Mouse (Mus musculus): ENCODE data around the gene Tex26. TPM values are rescaled to one million over a fixed set of nuclear protein-coding genes. Genes with fewer than 3 reads are reported as not detected.

The Tex26 gene
- total RNA-seq, 1 experiment from 2014 or later, result not detected

- no peak for ATAC-seq (ENCODE audit: extremely low read depth, insufficient number of reproducible peaks, low FRiP score, poor library complexity, severe bottlenecking)
Observed at GRCm38 (mm10) chr5:149429541-149429940, 9.9 kb upstream of the Tex26 start.

- no peak for ATAC-seq (ENCODE audit: extremely low read depth, insufficient number of reproducible peaks, low FRiP score, poor library complexity, severe bottlenecking)
Observed at GRCm38 (mm10) chr5:149430943-149431342, 8.5 kb upstream of the Tex26 start.

DNA sequence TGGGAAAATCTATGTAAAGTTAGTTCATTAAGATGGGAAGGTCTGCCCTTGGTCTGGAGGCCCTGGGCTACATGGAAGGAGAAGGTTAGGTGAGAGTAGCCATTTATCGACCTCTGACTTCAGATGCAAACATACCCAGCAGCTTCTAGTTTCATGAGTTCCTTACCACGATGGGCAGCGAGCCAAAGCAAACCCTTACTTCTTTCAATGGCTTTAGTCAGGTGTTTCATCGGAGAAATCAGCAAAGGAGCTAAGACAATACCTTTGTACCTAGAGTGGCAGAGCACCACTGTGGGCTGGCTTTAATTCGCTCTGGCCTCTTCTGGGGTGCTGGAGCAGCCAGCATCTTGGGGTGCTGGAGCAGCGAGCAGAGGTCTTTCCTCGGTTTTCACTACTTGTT lies 5.8 kb upstream of the Tex26 start:
- ATAC-seq (ENCODE audit: extremely low read depth, insufficient number of reproducible peaks, low FRiP score, poor library complexity, severe bottlenecking), result no peak

DNA sequence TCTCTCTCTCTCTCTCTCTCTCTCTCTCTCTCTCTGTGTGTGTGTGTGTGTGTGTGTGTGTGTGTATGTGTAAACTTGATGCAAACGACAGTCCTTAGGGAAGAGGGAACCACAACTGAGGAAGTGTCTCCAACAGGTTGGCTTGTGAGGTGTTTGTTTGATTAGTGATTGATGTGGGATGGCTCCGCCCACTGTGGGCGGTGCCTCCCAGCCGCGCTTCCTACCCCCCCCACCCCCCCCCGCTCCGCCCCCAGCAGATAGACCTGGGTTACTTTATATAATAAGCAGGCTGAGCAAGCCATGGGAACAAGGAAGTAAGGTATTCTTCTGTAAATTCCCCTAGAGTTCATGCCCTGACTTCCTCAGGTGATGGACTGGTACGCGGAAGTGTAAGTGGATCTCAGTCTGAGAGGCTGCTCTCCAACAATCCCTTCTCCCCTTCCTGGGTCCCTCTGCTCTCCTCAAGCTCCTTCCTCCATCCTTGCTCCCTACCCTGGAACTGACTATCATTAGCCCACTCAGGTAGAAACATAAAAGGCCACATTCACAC lies 5.2 kb upstream of the Tex26 start:
- no peak for ATAC-seq (ENCODE audit: extremely low read depth, insufficient number of reproducible peaks, low FRiP score, poor library complexity, severe bottlenecking)

DNA sequence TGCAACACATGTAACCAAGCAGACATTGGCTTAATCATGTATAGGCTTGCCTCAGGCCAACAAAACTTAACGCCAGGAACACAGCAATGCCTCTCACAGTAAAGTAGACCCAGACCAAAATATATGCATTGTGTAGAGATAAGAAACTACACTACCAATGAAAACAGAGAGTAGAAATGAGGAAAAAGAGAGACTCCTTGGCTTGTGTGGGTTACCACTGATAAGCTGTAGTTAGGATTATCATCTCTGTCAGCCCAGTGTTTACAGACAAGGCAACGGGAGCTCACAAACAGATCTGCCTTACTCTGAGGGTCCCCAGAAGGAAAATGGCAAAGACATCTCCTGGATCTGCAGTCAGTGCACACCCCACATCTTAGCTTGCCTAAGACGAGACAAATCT lies 2.9 kb upstream of the Tex26 start:
- no peak for ATAC-seq (ENCODE audit: extremely low read depth, insufficient number of reproducible peaks, low FRiP score, poor library complexity, severe bottlenecking)

DNA sequence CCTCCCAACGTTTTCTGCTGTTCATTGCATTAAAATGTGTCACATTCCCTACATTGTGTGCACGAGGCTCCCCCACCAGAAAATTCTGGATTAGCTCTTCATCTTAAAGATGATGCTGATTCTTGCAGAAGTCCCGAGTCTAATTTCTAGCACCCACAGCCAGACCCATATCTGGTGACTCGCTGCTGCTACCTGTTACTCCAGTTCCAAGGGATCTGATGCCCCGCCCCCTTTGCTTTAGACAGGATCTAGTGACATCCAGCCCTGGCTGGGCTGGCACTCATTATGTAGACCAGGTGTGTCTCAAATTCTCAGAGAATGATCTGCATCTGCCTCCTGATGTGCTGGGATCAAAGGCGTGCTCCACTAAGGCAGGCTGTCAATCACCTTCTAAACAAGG lies 2.3 kb upstream of the Tex26 start:
- ATAC-seq (ENCODE audit: extremely low read depth, insufficient number of reproducible peaks, low FRiP score, poor library complexity, severe bottlenecking), result no peak

DNA sequence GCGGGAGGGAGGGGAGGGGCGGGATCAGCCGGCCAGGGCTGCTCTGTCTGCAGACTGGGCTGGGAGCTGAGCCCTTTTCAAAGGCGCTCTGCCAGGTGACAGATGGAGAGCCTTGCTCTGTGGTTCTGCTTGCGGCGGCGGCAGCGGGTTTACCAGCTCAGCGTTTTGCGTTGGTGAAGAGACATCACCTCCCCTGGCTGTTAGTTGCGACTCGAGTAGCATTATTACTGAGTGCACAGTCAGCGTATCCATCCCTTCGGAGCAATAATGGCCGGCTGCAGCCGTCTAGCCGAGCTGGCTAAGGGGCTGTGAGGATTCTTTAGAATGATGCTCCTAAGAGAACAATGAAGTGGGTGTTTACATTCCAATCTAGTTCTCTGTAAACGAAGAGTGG lies 717 bp downstream of the Tex26 start:
- ATAC-seq (ENCODE audit: extremely low read depth, insufficient number of reproducible peaks, low FRiP score, poor library complexity, severe bottlenecking), result no peak

- no peak for ATAC-seq (ENCODE audit: extremely low read depth, insufficient number of reproducible peaks, low FRiP score, poor library complexity, severe bottlenecking)
Observed at GRCm38 (mm10) chr5:149441646-149442276, 2.3 kb downstream of the Tex26 start.

DNA sequence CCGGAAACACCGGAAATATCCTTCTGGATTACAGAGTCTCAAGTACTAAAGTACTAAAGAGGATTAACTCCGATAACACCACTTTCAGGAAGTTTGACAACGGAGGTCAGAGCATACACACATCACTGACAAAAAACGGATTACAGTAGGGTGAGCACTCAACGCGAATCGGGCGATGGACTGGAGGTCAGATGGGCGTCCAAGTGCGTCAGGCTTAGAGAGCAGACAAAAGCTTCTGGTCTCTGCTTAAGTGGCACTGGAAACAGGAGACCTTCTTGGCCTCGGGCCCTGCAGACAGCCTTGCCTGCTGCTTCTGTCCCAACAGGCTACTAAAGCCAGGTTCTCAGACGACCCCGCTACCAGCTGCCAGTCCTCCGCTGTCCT lies 2.8 kb downstream of the Tex26 start:
- ATAC-seq (ENCODE audit: extremely low read depth, insufficient number of reproducible peaks, low FRiP score, poor library complexity, severe bottlenecking), result no peak

- ATAC-seq (ENCODE audit: extremely low read depth, insufficient number of reproducible peaks, low FRiP score, poor library complexity, severe bottlenecking), result no peak
Observed at GRCm38 (mm10) chr5:149444451-149444850, 5.0 kb downstream of the Tex26 start.

DNA sequence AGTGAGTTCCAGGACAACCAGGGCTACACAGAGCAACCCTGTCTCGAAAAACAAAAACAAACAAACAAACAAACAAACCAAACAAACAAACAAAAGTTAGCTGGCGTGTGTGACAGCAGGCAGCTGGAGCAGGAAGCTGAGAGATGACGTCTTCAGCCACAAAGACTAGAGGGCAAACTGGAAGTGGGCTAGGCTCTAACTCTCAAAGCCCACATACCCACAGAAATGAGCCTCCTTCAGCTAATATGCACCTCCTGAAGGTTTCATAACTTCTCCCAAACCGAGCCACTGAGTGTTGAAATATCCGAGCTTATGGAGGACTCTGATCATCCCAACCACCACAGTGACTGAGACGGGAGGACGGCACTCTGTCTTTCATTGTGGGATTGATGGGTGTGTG lies 7.0 kb downstream of the Tex26 start:
- no peak for ATAC-seq (ENCODE audit: extremely low read depth, insufficient number of reproducible peaks, low FRiP score, poor library complexity, severe bottlenecking)

GRCm38 (mm10) chr5:149447733-149448132 lies 8.3 kb downstream of the Tex26 start:
- ATAC-seq (ENCODE audit: extremely low read depth, insufficient number of reproducible peaks, low FRiP score, poor library complexity, severe bottlenecking), result no peak

DNA sequence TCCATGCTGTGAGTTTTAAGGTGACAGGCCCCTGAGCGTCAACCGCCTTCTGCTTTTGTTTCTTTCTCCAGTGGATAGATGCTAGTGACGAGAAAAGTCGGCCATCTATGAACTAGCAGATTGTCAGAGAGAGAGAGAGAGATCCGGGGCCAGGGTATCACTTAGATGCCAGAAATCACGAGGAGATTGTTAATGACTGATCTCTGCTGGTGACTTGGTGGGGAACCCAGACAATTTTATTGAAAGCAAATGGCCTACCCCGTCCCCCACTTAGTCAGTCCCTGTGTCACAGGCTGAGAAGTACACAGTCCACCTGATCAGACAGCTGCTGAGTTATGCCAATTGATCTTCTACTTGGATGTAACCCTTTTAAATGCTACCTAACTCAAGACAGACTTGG lies 9.9 kb downstream of the Tex26 start:
- no peak for ATAC-seq (ENCODE audit: extremely low read depth, insufficient number of reproducible peaks, low FRiP score, poor library complexity, severe bottlenecking)

DNA sequence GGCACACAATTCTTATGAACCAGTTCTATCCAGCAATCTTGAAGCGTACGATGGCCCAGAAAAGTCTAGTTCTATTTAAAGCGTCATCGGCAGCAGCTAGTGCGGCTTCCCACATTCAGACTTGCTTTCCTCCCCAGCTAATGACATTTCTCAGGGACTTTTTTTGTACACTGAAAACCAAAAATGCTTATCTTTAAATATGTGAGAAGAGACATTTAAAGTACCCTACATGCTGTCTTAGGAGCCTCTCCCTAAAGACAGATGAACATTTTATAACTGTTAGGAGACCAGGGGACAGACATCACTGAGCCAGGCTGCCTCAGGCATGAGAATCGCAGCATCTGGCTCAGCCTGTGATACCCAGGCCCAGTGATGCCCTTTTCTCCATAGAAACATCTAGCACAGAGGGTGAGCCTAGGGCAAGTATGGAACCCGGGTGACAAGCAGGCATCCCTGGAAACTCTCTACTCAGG lies 11.8 kb downstream of the Tex26 start:
- ATAC-seq (ENCODE audit: extremely low read depth, insufficient number of reproducible peaks, low FRiP score, poor library complexity, severe bottlenecking), result no peak

DNA sequence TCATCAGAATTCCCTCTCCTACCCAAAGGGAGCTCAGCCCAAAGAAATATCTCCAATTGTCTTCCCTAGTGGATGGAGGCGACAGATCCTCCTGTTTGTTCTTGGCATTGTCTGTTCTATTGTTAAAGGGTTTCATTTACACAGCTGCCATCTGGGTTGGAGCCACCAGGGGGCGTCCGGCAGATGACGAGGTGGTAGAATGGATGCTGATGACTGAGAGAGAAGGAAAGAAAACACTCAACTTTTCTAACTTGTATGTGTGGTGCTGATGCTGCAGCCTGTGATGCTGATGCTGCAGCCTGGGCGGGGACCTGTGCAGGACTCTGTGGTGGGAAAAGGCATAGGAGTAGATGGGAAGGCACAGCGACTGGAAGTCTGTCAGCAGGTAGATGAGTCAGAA lies 14.8 kb downstream of the Tex26 start:
- 0 out of 2 replicates have a peak, but pooled peaks have one; percentile 39 for ATAC-seq (ENCODE audit: extremely low read depth, insufficient number of reproducible peaks, low FRiP score, poor library complexity, severe bottlenecking)

DNA sequence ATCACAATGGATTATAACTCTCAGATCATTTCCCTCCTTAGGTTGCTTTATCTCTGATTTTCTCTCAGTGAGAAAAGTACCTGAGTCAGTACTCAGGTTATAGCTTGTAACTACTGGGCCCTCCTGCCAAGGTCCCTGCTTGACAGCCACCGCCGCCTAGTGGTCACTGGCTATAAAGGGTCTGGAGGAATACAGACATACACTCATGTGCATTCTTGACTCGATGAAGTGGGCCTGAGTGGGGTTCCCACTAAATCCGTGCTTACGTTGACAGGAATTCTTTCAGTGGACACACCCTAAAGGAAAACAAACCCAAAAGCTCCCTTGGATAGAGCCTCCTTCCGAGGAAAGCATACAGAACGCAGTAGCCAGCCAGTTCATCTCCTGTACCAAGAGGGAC lies 17.1 kb downstream of the Tex26 start:
- ATAC-seq (ENCODE audit: extremely low read depth, insufficient number of reproducible peaks, low FRiP score, poor library complexity, severe bottlenecking), result no peak

DNA sequence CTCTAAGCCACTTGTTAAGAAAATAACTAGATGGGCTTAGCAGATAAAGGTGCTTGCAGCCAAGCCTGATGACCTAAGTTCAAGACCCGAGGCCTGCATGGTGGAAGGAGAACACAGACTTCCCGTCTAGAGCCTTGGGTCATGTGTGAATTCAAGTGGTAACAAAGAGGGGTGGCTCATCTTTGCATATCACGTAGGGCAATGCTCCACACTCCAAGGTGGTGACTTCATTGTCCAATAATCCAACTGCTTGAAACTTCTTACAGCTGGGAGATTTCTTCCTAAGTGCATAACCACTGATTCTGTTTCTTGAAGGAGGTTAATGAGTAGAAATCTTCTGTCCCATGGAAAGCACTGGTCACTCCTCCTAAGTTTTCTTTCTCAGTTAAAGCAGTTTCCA lies 22.6 kb downstream of the Tex26 start:
- ATAC-seq (ENCODE audit: extremely low read depth, insufficient number of reproducible peaks, low FRiP score, poor library complexity, severe bottlenecking), result no peak

GRCm38 (mm10) chr5:149465305-149465704 lies 25.8 kb downstream of the Tex26 start:
- no peak for ATAC-seq (ENCODE audit: extremely low read depth, insufficient number of reproducible peaks, low FRiP score, poor library complexity, severe bottlenecking)

- no peak for ATAC-seq (ENCODE audit: extremely low read depth, insufficient number of reproducible peaks, low FRiP score, poor library complexity, severe bottlenecking)
Observed at GRCm38 (mm10) chr5:149474142-149474541, 34.7 kb downstream of the Tex26 start.

- no peak for ATAC-seq (ENCODE audit: extremely low read depth, insufficient number of reproducible peaks, low FRiP score, poor library complexity, severe bottlenecking)
Observed at GRCm38 (mm10) chr5:149474701-149475468, 35.4 kb downstream of the Tex26 start.
